Mouse (Mus musculus) myocyte (in vitro differentiated cells): Measurements from ENCODE around the gene Bmp6.

Experiments used
- CEBPB ChIP-seq: IDR thresholded peaks from 2 replicates; pipeline ENCODE4 v1.6.1; 2011; ENCODE audit warnings: mild to moderate bottlenecking, moderate library complexity; ENCODE audit not compliant: poor library complexity, insufficient read depth, severe bottlenecking
- MAX ChIP-seq: IDR thresholded peaks from one replicate; pipeline ENCODE4 v1.6.1; 2011; ENCODE audit warnings: low read depth, mild to moderate bottlenecking, control low read depth
- MYOD1 ChIP-seq, 3 experiments: IDR thresholded peaks; one replicate each; pipeline ENCODE4 v1.6.1; 2011; ENCODE audit warnings: control low read depth in 2 of 3, low read depth in 2 of 3, mild to moderate bottlenecking in 2 of 3, moderate library complexity in 1 of 3; ENCODE audit not compliant: insufficient read length in 2 of 3, control insufficient read depth in 1 of 3
- MYOG ChIP-seq, 3 experiments: IDR thresholded peaks; one replicate each; pipeline ENCODE4 v1.6.1; 2011; ENCODE audit warnings: control low read depth in 2 of 3, low read depth in 2 of 3, mild to moderate bottlenecking in 2 of 3; ENCODE audit not compliant: insufficient read length in 2 of 3, control insufficient read depth in 1 of 3, insufficient read depth in 1 of 3
- POLR2A ChIP-seq: IDR thresholded peaks from one replicate; pipeline ENCODE4 v1.6.1; 2011; ENCODE audit warnings: low read depth, mild to moderate bottlenecking, control low read depth, moderate library complexity; ENCODE audit not compliant: insufficient read length
- SRF ChIP-seq: IDR thresholded peaks from one replicate; pipeline ENCODE4 v1.6.1; 2011; ENCODE audit warnings: low read depth; ENCODE audit not compliant: control insufficient read depth, insufficient read length

- TF ChIP-seq MYOD1 (IDR thresholded peaks at IDR 0.05; ENCODE audit: control insufficient read depth in 1 of 3, insufficient read length in 2 of 3, low read depth in 2 of 3) (no peak), POLR2A (no peak), SRF (no peak), MYOG (IDR thresholded peaks at IDR 0.05; ENCODE audit: control insufficient read depth in 1 of 3, insufficient read depth in 1 of 3, insufficient read length in 2 of 3, low read depth in 2 of 3) (no peak), MAX (no peak), CEBPB (0 out of 2 replicates have a peak, but pooled peaks have one; percentile 13)
Measured at GRCm38 (mm10) chr13:38377355-38377754, 32.4 kb downstream of the Bmp6 start.
